Mouse (Mus musculus) liver, embryonic 15.5 days (tissue): Measurements from ENCODE around the gene Gm20388. TPM values are rescaled to one million over a fixed set of nuclear protein-coding genes. Genes with fewer than 3 reads are reported as not detected.

Experiments used
- ATAC-seq: fragments of 200-750 bp; cut with Nextera tagmentation; 2 replicates; pipeline ENCODE4 v1.8.0; 2017; ENCODE audit warnings: moderate number of reproducible peaks, mild to moderate bottlenecking, moderate library complexity; ENCODE audit not compliant: insufficient read depth
- H3K27ac ChIP-seq: fragments of 300-500 bp; sonication (generic); replicated peaks from 2 replicates; pipeline ENCODE4 v1.5.1; 2015; ENCODE audit warnings: mild to moderate bottlenecking, inconsistent platforms
- H3K27me3 ChIP-seq: fragments of 300-500 bp; sonication (generic); 2 replicates; pipeline ENCODE4 v1.6.1; 2015; ENCODE audit warnings: mild to moderate bottlenecking, inconsistent platforms
- H3K36me3 ChIP-seq: fragments of 300-500 bp; sonication (generic); replicated peaks from 2 replicates; pipeline ENCODE4 v1.6.1; 2015; ENCODE audit warnings: moderate library complexity, mild to moderate bottlenecking, inconsistent platforms
- H3K4me1 ChIP-seq: fragments of 300-500 bp; sonication (generic); replicated peaks from 2 replicates; pipeline ENCODE4 v1.6.1; 2015; ENCODE audit warnings: inconsistent platforms
- H3K4me2 ChIP-seq: fragments of 300-500 bp; sonication (generic); 2 replicates; pipeline ENCODE4 v1.6.1; 2015; ENCODE audit warnings: moderate library complexity, mild to moderate bottlenecking, inconsistent platforms
- H3K4me3 ChIP-seq: fragments of 300-500 bp; sonication (generic); replicated peaks from 2 replicates; pipeline ENCODE4 v1.5.1; 2015; ENCODE audit warnings: mild to moderate bottlenecking, inconsistent platforms
- H3K9ac ChIP-seq: fragments of 300-500 bp; sonication (generic); 2 replicates; pipeline ENCODE4 v1.6.1; 2015; ENCODE audit warnings: moderate library complexity, mild to moderate bottlenecking, inconsistent platforms
- H3K9me3 ChIP-seq: fragments of 300-500 bp; sonication (generic); replicated peaks from 2 replicates; pipeline ENCODE4 v1.6.1; 2016; ENCODE audit warnings: inconsistent platforms
- WGBS: fragments of 180-500 bp; shearing (Covaris S2); methylation state at CpG from one replicate; pipeline ENCODE4 v1.1.7; 2015; ENCODE audit warnings: mixed read lengths; ENCODE audit not compliant: insufficient replicate concordance; 5-methylcytosine and 5-hydroxymethylcytosine counted together
- polyA plus RNA-seq: library from polyadenylated mRNA; unstranded; fragments of >200 nt; fragmentation: Nextera tagmentation; extraction: Ambion mirVana; gene quantifications from 2 replicates; pipeline ENCODE4 v1.2.1, GENCODE M21; 2015

Gm20388 gene
- polyA plus RNA-seq, 1 experiment from 2014 or later: not detected

GRCm38 (mm10) chr8:120542995-120543394 is 632.4 kb downstream of the Gm20388 start:
- H3K9me3 ChIP-seq: no peaks in the 10 kb centered on the region
- peak overlapping the region; percentile 66; the same call in 1 of the 2 replicates for H3K27ac ChIP-seq
- peaks cover 21% of the 10 kb centered on the region for H3K36me3 ChIP-seq
- no peak for ATAC-seq
- 57% methylated on average over 13 of the region's 13 CpGs for WGBS
- H3K4me1 ChIP-seq: peaks cover 99% of the 10 kb centered on the region
- no peak overlapping the region for H3K4me3 ChIP-seq
- peak overlapping the region; percentile 32; the same call in 1 of the 2 replicates for H3K4me2 ChIP-seq
- H3K27me3 ChIP-seq: no peaks in the 10 kb centered on the region
- no peak overlapping the region for H3K9ac ChIP-seq

DNA sequence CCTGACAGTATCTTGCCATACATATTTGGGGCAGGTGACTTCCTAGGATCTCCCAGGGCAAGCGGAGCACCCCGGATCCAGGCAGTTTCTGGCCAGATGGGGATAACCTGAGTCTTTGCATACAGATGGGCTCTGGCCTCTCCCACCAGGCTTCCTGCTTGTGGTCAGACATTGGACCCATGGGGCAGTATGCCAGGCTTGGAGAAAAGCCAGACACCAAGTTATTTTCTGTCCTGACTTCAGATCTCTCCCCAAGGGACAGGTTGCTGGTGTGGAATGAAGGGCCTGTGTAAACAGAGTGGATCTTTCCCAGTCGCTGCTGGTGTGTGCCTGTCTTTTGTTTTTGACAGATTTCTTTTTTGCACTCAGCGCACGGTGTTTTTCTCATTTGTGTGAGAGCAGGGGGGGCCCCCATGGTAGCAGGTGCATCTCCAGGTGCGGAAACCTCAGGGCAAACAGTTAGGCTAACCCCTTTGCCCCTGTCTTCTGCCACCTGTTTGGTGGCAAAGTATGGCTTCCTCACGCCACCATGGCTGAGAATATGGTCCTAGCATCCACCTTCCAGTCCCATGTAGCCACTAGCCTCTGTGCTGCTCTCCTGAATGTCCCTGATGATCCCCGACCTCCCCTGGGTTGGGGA is 632.9 kb downstream of the Gm20388 start:
- peak overlapping the region; percentile 10 for H3K4me2 ChIP-seq

GRCm38 (mm10) chr8:120544155-120544554 is 633.5 kb downstream of the Gm20388 start:
- peak overlapping the region; percentile 66 for H3K27ac ChIP-seq
- H3K27me3 ChIP-seq: no peaks in the 10 kb centered on the region
- no peak for ATAC-seq
- no peak overlapping the region for H3K9ac ChIP-seq
- peaks cover 97% of the 10 kb centered on the region for H3K4me1 ChIP-seq
- H3K36me3 ChIP-seq: peaks cover 28% of the 10 kb centered on the region
- peak overlapping the region; percentile 10; the same call in 1 of the 2 replicates for H3K4me2 ChIP-seq
- no peak overlapping the region for H3K4me3 ChIP-seq
- H3K9me3 ChIP-seq: no peaks in the 10 kb centered on the region
- whole genome bisulfite sequencing: 53% methylated on average over 5 of the region's 5 CpGs

More for the DNA sequence above, 632.9 kb downstream of the Gm20388 start:
- no peak overlapping the region for H3K4me3 ChIP-seq
- no peak for ATAC-seq
- no peaks in the 10 kb centered on the region for H3K27me3 ChIP-seq
- H3K4me1 ChIP-seq: peaks cover 99% of the 10 kb centered on the region
- H3K36me3 ChIP-seq: peaks cover 26% of the 10 kb centered on the region
- WGBS: 76% methylated on average over 8 of the region's 8 CpGs
- no peak overlapping the region for H3K9ac ChIP-seq
- peak overlapping the region; percentile 66 for H3K27ac ChIP-seq
- no peaks in the 10 kb centered on the region for H3K9me3 ChIP-seq

DNA sequence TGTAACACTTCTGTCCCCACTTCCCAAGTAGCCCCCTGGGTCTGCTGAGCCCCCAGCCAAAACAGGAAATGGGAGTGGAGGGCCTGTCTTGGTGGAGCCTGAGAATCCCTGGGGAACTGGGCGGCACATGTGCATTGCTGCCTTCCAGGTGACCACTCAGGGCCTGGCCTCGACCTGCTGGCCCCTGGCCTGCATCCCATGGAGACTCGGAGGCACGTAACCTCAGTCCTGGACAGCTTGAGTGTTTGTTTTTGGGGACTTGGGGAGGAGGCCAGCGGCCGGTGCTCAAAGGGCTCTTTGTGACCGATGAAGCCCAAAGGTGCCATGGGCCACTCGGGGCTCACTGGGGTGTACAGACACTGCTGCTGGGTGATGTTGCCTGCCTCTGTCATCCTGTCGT is 636.9 kb downstream of the Gm20388 start:
- WGBS: 79% methylated on average over 9 of the region's 9 CpGs
- H3K4me3 ChIP-seq: no peak overlapping the region
- H3K4me1 ChIP-seq: peaks cover 83% of the 10 kb centered on the region
- no peaks in the 10 kb centered on the region for H3K27me3 ChIP-seq
- no peaks in the 10 kb centered on the region for H3K9me3 ChIP-seq
- H3K4me2 ChIP-seq: no peak overlapping the region
- H3K36me3 ChIP-seq: peaks cover 43% of the 10 kb centered on the region
- H3K27ac ChIP-seq: no peak overlapping the region
- peak; percentile 16; the same call in 1 of the 2 replicates for ATAC-seq
- no peak overlapping the region for H3K9ac ChIP-seq

- Histone ChIP-seq H3K9me3 (no peaks in the 10 kb centered on the region), H3K27me3 (no peaks in the 10 kb centered on the region), H3K4me1 (peaks cover 81% of the 10 kb centered on the region), H3K4me3 (no peak overlapping the region), H3K9ac (no peak overlapping the region), H3K36me3 (peaks cover 50% of the 10 kb centered on the region), H3K4me2 (no peak overlapping the region), H3K27ac (no peak overlapping the region)
- ATAC-seq: no peak
- 78% methylated on average over 16 of the region's 16 CpGs for WGBS
Measured at GRCm38 (mm10) chr8:120548313-120548761, 637.7 kb downstream of the Gm20388 start.

- Histone ChIP-seq H3K36me3 (peaks cover 61% of the 10 kb centered on the region), H3K4me1 (peaks cover 72% of the 10 kb centered on the region), H3K9me3 (no peaks in the 10 kb centered on the region), H3K4me2 (peak overlapping the region; percentile 15; the same call in 1 of the 2 replicates), H3K27ac (no peak overlapping the region), H3K27me3 (no peaks in the 10 kb centered on the region), H3K4me3 (no peak overlapping the region), H3K9ac (no peak overlapping the region)
- 68% methylated on average over 25 of the region's 25 CpGs for WGBS
- no peak for ATAC-seq
Measured at GRCm38 (mm10) chr8:120549321-120549921, 638.8 kb downstream of the Gm20388 start.

GRCm38 (mm10) chr8:120549922-120550321 is 639.3 kb downstream of the Gm20388 start:
- Histone ChIP-seq H3K4me1 (peaks cover 72% of the 10 kb centered on the region), H3K4me2 (no peak overlapping the region), H3K9ac (no peak overlapping the region), H3K27ac (no peak overlapping the region), H3K27me3 (no peaks in the 10 kb centered on the region), H3K36me3 (peaks cover 66% of the 10 kb centered on the region), H3K9me3 (no peaks in the 10 kb centered on the region), H3K4me3 (no peak overlapping the region)
- ATAC-seq: no peak
- 70% methylated on average over 11 of the region's 11 CpGs for WGBS

DNA sequence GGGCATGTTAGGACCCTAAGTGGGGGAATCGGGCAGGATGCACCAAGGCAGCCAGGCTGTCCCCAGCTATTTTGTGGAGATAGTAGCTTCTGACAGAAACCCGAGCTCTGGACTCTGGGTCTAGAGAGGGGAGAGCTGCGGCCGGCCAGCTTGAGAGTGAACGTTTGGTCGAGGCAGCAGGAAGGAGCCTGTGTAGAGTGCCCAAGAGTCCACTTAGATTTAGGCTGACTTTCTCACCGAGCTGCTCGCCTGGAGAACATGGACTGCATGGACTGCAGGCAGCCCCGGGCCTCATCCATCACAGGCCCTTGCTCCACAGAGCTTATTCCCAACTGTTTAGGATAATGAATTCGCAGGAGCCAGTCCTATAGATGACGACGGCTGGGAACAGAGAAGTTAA is 639.8 kb downstream of the Gm20388 start:
- H3K9ac ChIP-seq: no peak overlapping the region
- no peak overlapping the region for H3K4me2 ChIP-seq
- H3K9me3 ChIP-seq: no peaks in the 10 kb centered on the region
- ATAC-seq: no peak
- 71% methylated on average over 12 of the region's 12 CpGs for WGBS
- H3K27ac ChIP-seq: no peak overlapping the region
- no peaks in the 10 kb centered on the region for H3K27me3 ChIP-seq
- H3K4me3 ChIP-seq: no peak overlapping the region
- peaks cover 71% of the 10 kb centered on the region for H3K36me3 ChIP-seq
- H3K4me1 ChIP-seq: peaks cover 72% of the 10 kb centered on the region

GRCm38 (mm10) chr8:120550937-120551676 is 640.5 kb downstream of the Gm20388 start:
- Histone ChIP-seq H3K4me3 (no peak overlapping the region), H3K27ac (no peak overlapping the region), H3K4me2 (no peak overlapping the region), H3K27me3 (no peaks in the 10 kb centered on the region), H3K9me3 (no peaks in the 10 kb centered on the region), H3K4me1 (peaks cover 72% of the 10 kb centered on the region), H3K36me3 (peaks cover 76% of the 10 kb centered on the region), H3K9ac (no peak overlapping the region)
- WGBS: 74% methylated on average over 11 of the region's 11 CpGs
- ATAC-seq: no peak

DNA sequence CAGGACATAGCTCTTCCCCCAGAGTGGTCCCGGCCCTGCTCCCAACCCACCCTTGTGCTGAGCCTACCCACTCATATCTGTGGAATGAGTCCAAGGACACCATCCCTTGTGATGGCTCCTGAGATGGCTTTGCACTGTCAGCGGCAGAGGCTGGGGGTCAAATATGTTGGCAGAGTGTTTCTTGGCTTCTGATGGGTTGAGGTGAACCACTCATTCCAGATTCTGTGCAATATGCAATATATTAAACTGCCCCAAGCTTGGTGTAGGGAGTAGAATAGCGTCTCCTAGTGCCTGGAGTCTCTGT is 641.0 kb downstream of the Gm20388 start:
- no peak overlapping the region for H3K4me3 ChIP-seq
- no peaks in the 10 kb centered on the region for H3K9me3 ChIP-seq
- H3K36me3 ChIP-seq: peaks cover 81% of the 10 kb centered on the region
- no peak overlapping the region for H3K9ac ChIP-seq
- no peak overlapping the region for H3K27ac ChIP-seq
- H3K4me2 ChIP-seq: no peak overlapping the region
- H3K4me1 ChIP-seq: peaks cover 73% of the 10 kb centered on the region
- H3K27me3 ChIP-seq: no peaks in the 10 kb centered on the region
- ATAC-seq: no peak
- whole genome bisulfite sequencing: 87% methylated on average over 3 of the region's 3 CpGs

- Histone ChIP-seq H3K36me3 (peaks cover 81% of the 10 kb centered on the region), H3K9ac (no peak overlapping the region), H3K4me2 (no peak overlapping the region), H3K27me3 (no peaks in the 10 kb centered on the region), H3K4me3 (no peak overlapping the region), H3K9me3 (no peaks in the 10 kb centered on the region), H3K4me1 (peaks cover 73% of the 10 kb centered on the region), H3K27ac (no peak overlapping the region)
- 85% methylated on average over 11 of the region's 11 CpGs for WGBS
- no peak for ATAC-seq
Measured at GRCm38 (mm10) chr8:120552509-120552908, 641.9 kb downstream of the Gm20388 start.
